Mouse (Mus musculus): ENCODE data around the gene Myo1g. TPM values are rescaled to one million over a fixed set of nuclear protein-coding genes. Genes with fewer than 3 reads are reported as not detected.
A peak's percentile ranks its signal among the peaks of the same experiment; 100 is the strongest.

The Myo1g gene
- polyA plus RNA-seq (2015; fragmentation: Nextera tagmentation; extraction: Ambion mirVana) = 1.0 and 1.4 TPM in 2 replicates

DNA sequence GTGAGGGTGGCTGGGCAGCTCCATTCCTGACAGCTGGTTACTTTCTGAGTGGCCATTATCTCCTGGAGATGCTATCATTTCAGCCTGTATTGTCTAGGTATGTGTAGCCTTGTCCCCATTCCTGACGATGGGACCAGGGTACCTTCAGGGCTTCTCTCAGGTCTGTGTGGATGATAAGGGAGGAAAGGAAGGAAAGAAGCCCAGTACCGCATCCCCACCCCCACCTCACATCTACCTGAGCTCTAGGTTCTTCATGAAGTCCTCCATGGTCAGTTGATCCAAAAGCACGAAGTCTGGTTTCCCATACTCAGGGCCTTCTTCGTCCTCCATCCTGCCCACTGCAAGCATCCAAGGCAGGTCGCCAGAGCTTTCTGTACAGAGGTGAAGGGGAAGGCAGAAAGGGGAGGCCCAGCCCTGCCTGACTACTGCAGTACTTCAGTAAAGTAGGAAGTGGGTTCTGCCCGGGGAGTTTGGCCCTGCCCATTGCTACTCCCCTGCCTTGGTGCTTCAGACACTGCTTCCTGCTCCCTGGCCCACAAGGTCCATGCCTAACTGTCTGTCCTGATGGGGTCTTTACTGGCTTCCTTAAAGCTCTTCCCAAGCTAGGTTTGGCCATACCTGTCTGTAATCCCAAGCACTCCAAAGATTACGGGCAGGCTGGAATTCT is at the start of gene Myo1g:
Gene Myo1g (minus strand): TSS at position 459 of the 667 bp plus-strand sequence.
- H3K9me3 ChIP-seq (replicated peaks) = no peaks in the 10 kb centered on the region
- no peak within 1 kb of the TSS for H3K4me3 ChIP-seq (replicated peaks)
- H3K4me2 ChIP-seq = no peak within 1 kb of the TSS
- H3K4me1 ChIP-seq = no peaks in the 10 kb centered on the region
- no peak within 1 kb of the TSS for H3K27ac ChIP-seq
- H3K27me3 ChIP-seq = no peaks in the 10 kb centered on the region
- H3K36me3 ChIP-seq = peaks cover 23% of the 10 kb centered on the region
- H3K9ac ChIP-seq = no peak within 1 kb of the TSS
- ATAC-seq (replicated peaks; ENCODE audit: low FRiP score) = no peak
- 69% methylated on average over 7 of the region's 7 CpGs for WGBS

DNA sequence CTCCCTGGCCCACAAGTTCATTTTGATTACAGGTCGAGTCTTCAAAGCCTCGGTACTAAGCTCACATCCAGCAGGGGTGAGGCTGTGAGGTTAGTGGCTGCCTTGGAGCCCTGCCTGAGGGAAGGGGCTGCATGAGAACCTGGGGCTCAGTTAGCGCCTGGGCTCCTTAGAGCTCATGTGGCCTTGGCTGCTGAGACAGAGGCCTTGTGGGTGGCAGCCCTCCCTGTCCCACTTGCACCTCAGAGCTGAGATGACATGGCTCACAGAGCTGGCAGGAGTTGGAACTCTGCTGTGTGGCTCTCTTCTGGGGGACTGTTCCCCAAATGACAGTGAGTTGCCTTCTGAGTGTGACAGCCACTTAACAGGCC is 48.6 kb upstream of the Myo1g start:
- Histone ChIP-seq H3K9ac (no peak overlapping the region), H3K27ac (no peak overlapping the region), H3K4me1 (peaks cover 7% of the 10 kb centered on the region; the same call in 1 of the 2 replicates), H3K27me3 (no peaks in the 10 kb centered on the region), H3K4me2 (no peak overlapping the region), H3K36me3 (peaks cover 35% of the 10 kb centered on the region), H3K4me3 (replicated peaks) (no peak overlapping the region), H3K9me3 (replicated peaks) (no peaks in the 10 kb centered on the region)
- WGBS = 53% methylated on average over 3 of the region's 3 CpGs
- ATAC-seq (replicated peaks; ENCODE audit: low FRiP score) = no peak

GRCm38 (mm10) chr11:6568584-6569409 is 48.0 kb upstream of the Myo1g start:
- H3K27ac ChIP-seq = peak overlapping the region; percentile 45; the same call in 1 of the 2 replicates
- H3K27me3 ChIP-seq = no peaks in the 10 kb centered on the region
- H3K4me2 ChIP-seq = no peak overlapping the region
- H3K9me3 ChIP-seq (replicated peaks) = no peaks in the 10 kb centered on the region
- peaks cover 7% of the 10 kb centered on the region; the same call in 1 of the 2 replicates for H3K4me1 ChIP-seq
- peaks cover 37% of the 10 kb centered on the region for H3K36me3 ChIP-seq
- H3K4me3 ChIP-seq (replicated peaks) = no peak overlapping the region
- no peak for ATAC-seq (replicated peaks; ENCODE audit: low FRiP score)
- H3K9ac ChIP-seq = no peak overlapping the region
- WGBS = 66% methylated on average over 11 of the region's 11 CpGs

DNA sequence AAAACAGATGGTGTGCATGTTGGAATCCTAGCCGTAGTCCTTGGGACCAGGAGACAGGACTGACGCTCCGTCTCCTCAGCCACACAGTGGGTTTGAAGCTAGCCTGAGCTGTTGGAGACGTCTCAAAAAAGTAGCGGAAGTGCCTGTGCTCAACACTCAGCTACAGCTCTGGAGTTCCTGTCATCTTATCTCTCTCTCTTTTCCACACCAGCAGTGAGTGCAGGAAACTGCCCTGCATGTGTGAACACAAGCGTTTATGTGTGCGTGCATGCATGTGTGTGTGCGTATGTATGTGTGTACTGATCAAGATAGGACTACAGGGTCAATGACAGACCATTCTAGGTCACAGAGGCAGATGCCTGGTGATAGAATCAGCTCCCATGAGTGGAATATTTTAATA is 47.2 kb upstream of the Myo1g start:
- H3K9me3 ChIP-seq (replicated peaks) = no peaks in the 10 kb centered on the region
- H3K4me2 ChIP-seq = no peak overlapping the region
- H3K36me3 ChIP-seq = peaks cover 42% of the 10 kb centered on the region
- no peaks in the 10 kb centered on the region for H3K27me3 ChIP-seq
- no peak overlapping the region for H3K4me3 ChIP-seq (replicated peaks)
- peak overlapping the region; percentile 32; the same call in 1 of the 2 replicates for H3K27ac ChIP-seq
- no peak for ATAC-seq (replicated peaks; ENCODE audit: low FRiP score)
- H3K4me1 ChIP-seq = peaks cover 7% of the 10 kb centered on the region; the same call in 1 of the 2 replicates
- 87% methylated on average over 8 of the region's 8 CpGs for WGBS
- H3K9ac ChIP-seq = no peak overlapping the region

DNA sequence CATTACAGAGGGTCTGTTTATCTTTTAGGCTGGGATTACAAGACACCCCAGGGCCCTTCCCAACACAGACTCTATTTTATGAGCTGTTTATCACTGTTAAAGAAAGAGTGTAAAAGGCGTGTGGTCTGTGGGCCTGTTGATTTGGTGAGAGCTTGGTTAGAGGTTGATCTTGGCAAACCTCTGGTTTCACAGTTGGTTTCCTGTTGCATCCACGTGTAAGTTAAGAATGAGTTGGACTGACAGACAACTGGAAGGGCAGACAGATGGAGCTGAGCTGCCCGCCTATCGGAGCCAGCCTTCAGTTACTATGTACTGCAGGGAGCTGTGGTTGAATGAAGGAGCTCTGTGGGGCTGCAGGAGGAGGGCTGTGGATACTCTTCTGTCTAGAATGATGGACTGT is 45.7 kb upstream of the Myo1g start:
- no peaks in the 10 kb centered on the region for H3K9me3 ChIP-seq (replicated peaks)
- no peak overlapping the region for H3K4me2 ChIP-seq
- H3K27me3 ChIP-seq = no peaks in the 10 kb centered on the region
- peaks cover 30% of the 10 kb centered on the region for H3K36me3 ChIP-seq
- ATAC-seq (replicated peaks; ENCODE audit: low FRiP score) = no peak
- WGBS = 67% methylated on average over 4 of the region's 4 CpGs
- no peak overlapping the region for H3K9ac ChIP-seq
- H3K27ac ChIP-seq = no peak overlapping the region
- peaks cover 11% of the 10 kb centered on the region; the same call in 1 of the 2 replicates for H3K4me1 ChIP-seq
- H3K4me3 ChIP-seq (replicated peaks) = no peak overlapping the region

DNA sequence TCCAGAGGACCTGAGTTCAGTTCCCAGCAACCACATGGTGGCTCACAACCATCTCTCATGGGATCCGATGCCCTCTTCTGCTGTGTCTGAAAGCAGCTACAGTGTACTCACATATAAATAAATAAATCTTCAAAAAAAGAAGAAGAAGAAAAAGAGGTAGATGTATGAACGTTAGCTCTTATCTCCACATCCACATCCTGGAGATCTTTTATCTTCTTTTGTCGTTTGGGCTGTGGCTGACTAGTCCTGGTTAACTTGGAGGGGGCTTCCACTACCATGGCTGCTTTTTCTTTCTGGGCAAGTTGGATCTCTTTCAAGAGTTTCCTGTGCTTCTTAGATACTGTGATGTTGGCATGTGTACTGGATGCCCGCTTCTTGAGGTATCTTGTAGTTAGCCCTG is 42.4 kb upstream of the Myo1g start:
- no peak for ATAC-seq (replicated peaks; ENCODE audit: low FRiP score)
- WGBS = 86% methylated on average over 4 of the region's 4 CpGs

GRCm38 (mm10) chr11:6562359-6562758 is 41.6 kb upstream of the Myo1g start:
- Histone ChIP-seq H3K27ac (no peak overlapping the region), H3K4me1 (peaks cover 21% of the 10 kb centered on the region), H3K36me3 (peaks cover 18% of the 10 kb centered on the region; the same call in 1 of the 2 replicates), H3K9ac (no peak overlapping the region), H3K27me3 (no peaks in the 10 kb centered on the region), H3K9me3 (replicated peaks) (no peaks in the 10 kb centered on the region), H3K4me2 (no peak overlapping the region), H3K4me3 (replicated peaks) (no peak overlapping the region)
- 81% methylated on average over 6 of the region's 6 CpGs for WGBS
- ATAC-seq (replicated peaks; ENCODE audit: low FRiP score) = no peak

More for the DNA sequence above, 42.4 kb upstream of the Myo1g start:
- no peak overlapping the region for H3K9ac ChIP-seq
- no peaks in the 10 kb centered on the region for H3K9me3 ChIP-seq (replicated peaks)
- H3K4me2 ChIP-seq = no peak overlapping the region
- peaks cover 15% of the 10 kb centered on the region; the same call in 1 of the 2 replicates for H3K36me3 ChIP-seq
- no peak overlapping the region for H3K4me3 ChIP-seq (replicated peaks)
- H3K27ac ChIP-seq = no peak overlapping the region
- peaks cover 23% of the 10 kb centered on the region for H3K4me1 ChIP-seq
- no peaks in the 10 kb centered on the region for H3K27me3 ChIP-seq

GRCm38 (mm10) chr11:6561474-6561873 is 40.7 kb upstream of the Myo1g start:
- Histone ChIP-seq H3K9me3 (replicated peaks) (no peaks in the 10 kb centered on the region), H3K4me3 (replicated peaks) (0 out of 2 replicates have a peak overlapping the region, but pooled peaks have one; percentile 1), H3K27me3 (no peaks in the 10 kb centered on the region), H3K4me1 (peaks cover 21% of the 10 kb centered on the region), H3K36me3 (peaks cover 24% of the 10 kb centered on the region), H3K9ac (no peak overlapping the region), H3K4me2 (peak overlapping the region; percentile 26; the same call in 1 of the 2 replicates), H3K27ac (peak overlapping the region; percentile 61)
- 78% methylated on average over 4 of the region's 4 CpGs for WGBS
- no peak for ATAC-seq (replicated peaks; ENCODE audit: low FRiP score)

DNA sequence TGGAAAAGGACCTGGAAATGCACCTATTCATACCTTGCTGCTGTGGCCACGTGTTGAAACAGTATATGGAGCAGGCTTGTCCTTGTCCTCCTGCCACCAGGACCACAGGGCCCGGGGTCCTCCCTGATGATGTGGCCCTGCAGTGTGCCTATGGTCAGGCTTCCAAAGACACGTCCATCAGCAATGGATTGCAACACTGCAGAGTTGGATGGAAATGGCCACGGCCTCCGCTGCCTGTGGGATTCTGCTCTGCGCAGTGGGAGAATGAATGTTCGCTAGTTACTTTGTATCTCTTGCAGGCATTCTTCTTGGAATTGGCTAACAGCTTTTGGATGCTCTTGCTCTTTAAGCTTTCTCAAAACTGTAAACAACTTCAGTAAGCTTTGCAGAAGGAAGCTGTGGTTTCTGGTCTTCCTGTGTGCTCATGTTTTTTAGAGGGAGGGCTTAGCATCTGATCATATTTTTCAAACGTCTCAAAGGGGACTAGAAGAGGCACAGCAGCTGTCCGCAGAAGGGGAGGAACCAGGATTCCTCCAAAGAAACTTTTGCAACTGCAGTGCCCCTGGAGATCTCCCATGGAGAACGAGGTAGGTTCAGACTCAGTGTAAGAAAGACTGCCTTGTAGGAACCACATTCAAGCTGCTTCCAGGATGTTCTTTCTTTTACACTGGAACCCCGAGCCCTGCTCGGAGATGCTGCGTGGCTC is 40.0 kb upstream of the Myo1g start:
- Histone ChIP-seq H3K4me2 (no peak overlapping the region), H3K9ac (no peak overlapping the region), H3K4me3 (replicated peaks) (0 out of 2 replicates have a peak overlapping the region, but pooled peaks have one; percentile 1), H3K9me3 (replicated peaks) (no peaks in the 10 kb centered on the region), H3K36me3 (peaks cover 23% of the 10 kb centered on the region), H3K27ac (peak overlapping the region; percentile 61), H3K27me3 (no peaks in the 10 kb centered on the region), H3K4me1 (peaks cover 21% of the 10 kb centered on the region)
- no peak for ATAC-seq (replicated peaks; ENCODE audit: low FRiP score)
- WGBS = 74% methylated on average over 13 of the region's 13 CpGs

- no peak overlapping the region for H3K27ac ChIP-seq
- H3K4me1 ChIP-seq = peaks cover 21% of the 10 kb centered on the region
- no peaks in the 10 kb centered on the region for H3K27me3 ChIP-seq
- ATAC-seq (replicated peaks; ENCODE audit: low FRiP score) = no peak
- WGBS = 85% methylated on average over 2 of the region's 2 CpGs
- H3K4me2 ChIP-seq = no peak overlapping the region
- H3K36me3 ChIP-seq = peaks cover 23% of the 10 kb centered on the region
- H3K4me3 ChIP-seq (replicated peaks) = no peak overlapping the region
- H3K9ac ChIP-seq = no peak overlapping the region
- no peaks in the 10 kb centered on the region for H3K9me3 ChIP-seq (replicated peaks)
Observed at GRCm38 (mm10) chr11:6559996-6560395, 39.2 kb upstream of the Myo1g start.

DNA sequence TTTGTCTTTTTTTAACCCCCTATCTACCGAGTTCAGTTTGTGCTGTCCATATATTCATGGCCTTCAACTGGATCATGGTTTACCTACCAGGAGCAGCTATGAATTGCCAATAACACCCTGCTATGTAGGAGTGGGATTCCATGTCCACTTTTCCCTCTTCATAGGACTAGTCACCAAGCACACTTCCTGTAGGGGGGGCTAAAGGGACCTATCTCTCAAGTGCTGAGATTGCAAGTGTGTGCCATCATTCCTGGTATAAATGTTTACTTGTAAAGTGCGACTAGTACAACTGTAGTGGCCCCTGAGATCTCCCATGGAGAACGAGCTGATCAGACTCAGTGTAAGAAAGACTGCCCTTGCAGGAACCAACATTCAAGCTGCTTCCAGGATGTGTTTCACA is 37.5 kb upstream of the Myo1g start:
- Histone ChIP-seq H3K4me3 (replicated peaks) (no peak overlapping the region), H3K4me2 (no peak overlapping the region), H3K36me3 (peaks cover 18% of the 10 kb centered on the region), H3K27me3 (no peaks in the 10 kb centered on the region), H3K27ac (no peak overlapping the region), H3K4me1 (peaks cover 25% of the 10 kb centered on the region), H3K9me3 (replicated peaks) (no peaks in the 10 kb centered on the region), H3K9ac (no peak overlapping the region)
- WGBS = 89% methylated on average over 3 of the region's 3 CpGs
- ATAC-seq (replicated peaks; ENCODE audit: low FRiP score) = no peak

- H3K4me1 ChIP-seq = peaks cover 27% of the 10 kb centered on the region
- H3K4me2 ChIP-seq = no peak overlapping the region
- H3K27me3 ChIP-seq = no peaks in the 10 kb centered on the region
- ATAC-seq (replicated peaks; ENCODE audit: low FRiP score) = no peak
- H3K27ac ChIP-seq = no peak overlapping the region
- no peaks in the 10 kb centered on the region for H3K9me3 ChIP-seq (replicated peaks)
- H3K9ac ChIP-seq = no peak overlapping the region
- peaks cover 17% of the 10 kb centered on the region for H3K36me3 ChIP-seq
- no peak overlapping the region for H3K4me3 ChIP-seq (replicated peaks)
- WGBS = 93% methylated on average over 3 of the region's 3 CpGs
Observed at GRCm38 (mm10) chr11:6550201-6550600, 29.4 kb upstream of the Myo1g start.

Measured in kidney, embryonic 15.5 days (tissue).